Mouse (Mus musculus): ENCODE measurements around the gene Rsph3b. TPM values are rescaled to one million over a fixed set of nuclear protein-coding genes. Genes with fewer than 3 reads are reported as not detected.

Gene Rsph3b
- total and polyA plus RNA-seq, 3 experiments: 6.8 to 14.7 TPM; not detected in 1

GRCm38 (mm10) chr17:6896756-6897155, 51.7 kb downstream of the Rsph3b start:
- H3K4me1 ChIP-seq (ENCODE audit: control insufficient read depth in 1 of 2, insufficient read depth in 2 of 2, low read length in 2 of 2): peaks cover 0 to 7% of the 10 kb centered on the region in 2 experiments; a peak in 2 of 4 replicates
- TF ChIP-seq CHD1 (IDR thresholded peaks at IDR 0.05; ENCODE audit: low read depth, low read length) (no peak), NELFE (IDR thresholded peaks at IDR 0.05; ENCODE audit: low read depth, low read length) (no peak), MXI1 (IDR thresholded peaks at IDR 0.05; ENCODE audit: low read depth, low read length) (no peak), SIN3A (IDR thresholded peaks at IDR 0.05; ENCODE audit: low read length) (no peak), GABPA (IDR thresholded peaks at IDR 0.05; ENCODE audit: low read depth, low read length) (no peak), E2F4 (IDR thresholded peaks at IDR 0.05; ENCODE audit: borderline replicate concordance, low read depth, low read length) (no peak), GATA1 (IDR thresholded peaks at IDR 0.05; ENCODE audit: low read depth, low read length) (no peak), JUND (IDR thresholded peaks at IDR 0.05; ENCODE audit: low read depth, low read length) (no peak), USF2 (IDR thresholded peaks at IDR 0.05; ENCODE audit: borderline replicate concordance in 1 of 2, insufficient read depth in 1 of 2, low read depth in 1 of 2, low read length in 2 of 2) (no peak), MYB (IDR thresholded peaks at IDR 0.05; ENCODE audit: low read depth, low read length) (no peak), MYC (IDR thresholded peaks at IDR 0.05; ENCODE audit: low read depth, low read length) (no peak), CHD2 (IDR thresholded peaks at IDR 0.05; ENCODE audit: low read length) (no peak), NRF1 (IDR thresholded peaks at IDR 0.05; ENCODE audit: insufficient read depth, low read depth, low read length, poor library complexity, severe bottlenecking) (no peak), UBTF (IDR thresholded peaks at IDR 0.05; ENCODE audit: borderline replicate concordance, insufficient read depth, low read depth, low read length) (no peak), HCFC1 (IDR thresholded peaks at IDR 0.05; ENCODE audit: low read depth, low read length) (no peak), TCF12 (IDR thresholded peaks at IDR 0.05; ENCODE audit: low read depth, low read length) (no peak), ZC3H11A (IDR thresholded peaks at IDR 0.05; ENCODE audit: low read depth, low read length) (no peak), MAFK (IDR thresholded peaks at IDR 0.05; ENCODE audit: borderline replicate concordance, low read depth, low read length) (no peak), CTCF (IDR thresholded peaks at IDR 0.05 in 2 of 3, conservative IDR thresholded peaks at IDR 0.05 in 1 of 3; ENCODE audit: control insufficient read depth in 1 of 3, insufficient read depth in 1 of 3, low read depth in 2 of 3, low read length in 3 of 3, poor library complexity in 1 of 3, severe bottlenecking in 1 of 3) (no peak)
- peak; percentile 0 for DNase-seq (ENCODE audit: low read depth, low spot score)
- H3K9me3 ChIP-seq (replicated peaks; ENCODE audit: insufficient read depth, low read length): no peaks in the 10 kb centered on the region
- H3K4me3 ChIP-seq (ENCODE audit: control insufficient read depth in 1 of 2, insufficient read depth in 1 of 2, low read depth in 2 of 2, low read length in 2 of 2): no peak overlapping the region
- no peak overlapping the region for H3K9ac ChIP-seq (ENCODE audit: control insufficient read depth, low read depth, low read length, poor library complexity, severe bottlenecking)
- H3K79me2 ChIP-seq (ENCODE audit: control insufficient read depth, insufficient read depth, low read length, poor library complexity): no peaks in the 10 kb centered on the region
- H3K36me3 ChIP-seq (ENCODE audit: control insufficient read depth in 1 of 2, insufficient read depth in 2 of 2, low read length in 2 of 2): peaks cover 0 to 7% of the 10 kb centered on the region in 2 experiments; a peak in 2 of 4 replicates
- H3K27ac ChIP-seq (ENCODE audit: control insufficient read depth, low read depth, low read length): no peak overlapping the region
- no peaks in the 10 kb centered on the region for H3K27me3 ChIP-seq (ENCODE audit: control insufficient read depth in 1 of 2, insufficient read depth in 2 of 2, low read length in 2 of 2)

- Histone ChIP-seq H3K9ac (ENCODE audit: control insufficient read depth, low read depth, low read length, poor library complexity, severe bottlenecking) (no peak overlapping the region), H3K27ac (ENCODE audit: control insufficient read depth, low read depth, low read length) (peak overlapping the region; percentile 46; the same call in 1 of the 2 replicates), H3K27me3 (ENCODE audit: control insufficient read depth in 1 of 2, insufficient read depth in 2 of 2, low read length in 2 of 2) (no peaks in the 10 kb centered on the region), H3K79me2 (ENCODE audit: control insufficient read depth, insufficient read depth, low read length, poor library complexity) (no peaks in the 10 kb centered on the region), H3K4me1 (ENCODE audit: control insufficient read depth in 1 of 2, insufficient read depth in 2 of 2, low read length in 2 of 2) (peaks cover 0 to 7% of the 10 kb centered on the region in 2 experiments; a peak in 2 of 4 replicates), H3K4me3 (ENCODE audit: control insufficient read depth in 1 of 2, insufficient read depth in 1 of 2, low read depth in 2 of 2, low read length in 2 of 2) (no peak overlapping the region), H3K9me3 (replicated peaks; ENCODE audit: insufficient read depth, low read length) (no peaks in the 10 kb centered on the region), H3K36me3 (ENCODE audit: control insufficient read depth in 1 of 2, insufficient read depth in 2 of 2, low read length in 2 of 2) (peaks cover 0 to 12% of the 10 kb centered on the region in 2 experiments; a peak in 2 of 4 replicates)
- TF ChIP-seq TCF12 (IDR thresholded peaks at IDR 0.05; ENCODE audit: low read depth, low read length): no peak
- TF ChIP-seq USF2 (IDR thresholded peaks at IDR 0.05; ENCODE audit: borderline replicate concordance in 1 of 2, insufficient read depth in 1 of 2, low read depth in 1 of 2, low read length in 2 of 2): no peak
- no peak for TF ChIP-seq ZC3H11A (IDR thresholded peaks at IDR 0.05; ENCODE audit: low read depth, low read length)
- TF ChIP-seq GATA1 (IDR thresholded peaks at IDR 0.05; ENCODE audit: low read depth, low read length): no peak
- no peak for TF ChIP-seq MYC (IDR thresholded peaks at IDR 0.05; ENCODE audit: low read depth, low read length)
- no peak for TF ChIP-seq ZKSCAN1 (IDR thresholded peaks at IDR 0.05; ENCODE audit: low read depth, low read length)
- TF ChIP-seq HCFC1 (IDR thresholded peaks at IDR 0.05; ENCODE audit: low read depth, low read length): no peak
- TF ChIP-seq MEF2A (IDR thresholded peaks at IDR 0.05; ENCODE audit: extremely low read depth, insufficient replicate concordance, low read depth, low read length, poor library complexity, severe bottlenecking): no peak
- TF ChIP-seq ELF1 (IDR thresholded peaks at IDR 0.05; ENCODE audit: low read depth, low read length): no peak
- no peak for TF ChIP-seq E2F4 (IDR thresholded peaks at IDR 0.05; ENCODE audit: borderline replicate concordance, low read depth, low read length)
- TF ChIP-seq SMC3 (IDR thresholded peaks at IDR 0.05; ENCODE audit: low read depth, low read length): no peak
- TF ChIP-seq USF1 (IDR thresholded peaks at IDR 0.05; ENCODE audit: low read depth, low read length): no peak
- TF ChIP-seq RAD21 (IDR thresholded peaks at IDR 0.05; ENCODE audit: low read depth, low read length): no peak
- no peak for TF ChIP-seq MAX (IDR thresholded peaks at IDR 0.05; ENCODE audit: low read length)
- TF ChIP-seq CHD2 (IDR thresholded peaks at IDR 0.05; ENCODE audit: low read length): no peak
- TF ChIP-seq EP300 (IDR thresholded peaks at IDR 0.05; ENCODE audit: low read depth in 1 of 2, low read length in 2 of 2): no peak
- no peak for TF ChIP-seq NELFE (IDR thresholded peaks at IDR 0.05; ENCODE audit: low read depth, low read length)
- no peak for TF ChIP-seq TBP (IDR thresholded peaks at IDR 0.05; ENCODE audit: low read depth, low read length)
- DNase-seq (ENCODE audit: low read depth, low spot score): peak; percentile 35
Measured at GRCm38 (mm10) chr17:6893332-6893731, 55.1 kb downstream of the Rsph3b start.
